Mouse (Mus musculus): ENCODE results near the gene Hgd. TPM values are rescaled to one million over a fixed set of nuclear protein-coding genes. Genes with fewer than 3 reads are reported as not detected.

The Hgd gene
- polyA plus RNA-seq, 1 experiment = 0.02 TPM

DNA sequence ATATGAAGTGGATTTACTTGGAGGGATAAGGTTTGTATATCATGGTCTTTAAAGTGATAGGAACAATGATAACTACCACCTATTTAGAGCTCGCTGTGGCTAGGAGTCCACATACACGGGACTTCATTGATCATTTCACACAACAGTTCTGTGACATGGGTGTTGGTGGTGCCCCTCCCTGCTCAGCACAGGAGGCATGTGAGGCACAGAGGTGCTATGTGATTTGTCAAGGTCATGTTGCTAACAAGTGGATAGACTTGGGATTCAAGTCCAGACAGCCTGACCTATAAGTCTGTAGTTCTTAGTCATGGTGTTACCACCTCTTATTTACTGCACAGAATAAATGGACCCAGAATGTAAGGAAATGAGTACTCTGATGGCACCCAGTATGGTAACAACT lies 29.0 kb upstream of the Hgd start:
- no peak overlapping the region for H3K4me3 ChIP-seq
- no peak overlapping the region for H3ac ChIP-seq (ENCODE audit: control insufficient read depth, insufficient read length)
- H3K4me2 ChIP-seq (ENCODE audit: low read depth) = no peak overlapping the region
- no peaks in the 10 kb centered on the region for H3K27me3 ChIP-seq (ENCODE audit: control insufficient read depth, insufficient read depth, insufficient read length)
- peaks cover 7% of the 10 kb centered on the region for H3K79me2 ChIP-seq (ENCODE audit: control insufficient read depth, insufficient read depth)
- no peaks in the 10 kb centered on the region for H3K36me3 ChIP-seq (ENCODE audit: control insufficient read depth, insufficient read depth)
- TF ChIP-seq MAX (IDR thresholded peaks at IDR 0.05; ENCODE audit: low read depth) (no peak), CEBPB (IDR thresholded peaks at IDR 0.05; ENCODE audit: insufficient read depth, poor library complexity, severe bottlenecking) (no peak), MYOD1 (IDR thresholded peaks at IDR 0.05; ENCODE audit: control insufficient read depth in 1 of 3, insufficient read length in 2 of 3, low read depth in 2 of 3) (no peak), TCF12 (IDR thresholded peaks at IDR 0.05; ENCODE audit: insufficient read depth, poor library complexity, severe bottlenecking) (no peak), E2F4 (IDR thresholded peaks at IDR 0.05; ENCODE audit: insufficient read depth) (no peak)

- TF ChIP-seq MYOD1 (IDR thresholded peaks at IDR 0.05; ENCODE audit: control insufficient read depth in 1 of 3, insufficient read length in 2 of 3, low read depth in 2 of 3) (no peak), USF1 (IDR thresholded peaks at IDR 0.05; ENCODE audit: low read depth) (no peak), REST (IDR thresholded peaks at IDR 0.05; ENCODE audit: insufficient read depth, insufficient read length) (no peak), TCF12 (IDR thresholded peaks at IDR 0.05; ENCODE audit: insufficient read depth, poor library complexity, severe bottlenecking) (no peak), E2F4 (IDR thresholded peaks at IDR 0.05; ENCODE audit: insufficient read depth) (no peak), SRF (IDR thresholded peaks at IDR 0.05; ENCODE audit: control insufficient read depth, insufficient read length, low read depth) (no peak), MAX (IDR thresholded peaks at IDR 0.05; ENCODE audit: low read depth) (no peak), POLR2A (IDR thresholded peaks at IDR 0.05; ENCODE audit: insufficient read length, low read depth) (no peak), TCF3 (IDR thresholded peaks at IDR 0.05; ENCODE audit: insufficient read length, low read depth) (no peak), MYOG (IDR thresholded peaks at IDR 0.05; ENCODE audit: control insufficient read depth in 1 of 3, insufficient read depth in 1 of 3, insufficient read length in 2 of 3, low read depth in 2 of 3) (no peak), POLR2AphosphoS2 (IDR thresholded peaks at IDR 0.05; ENCODE audit: insufficient read length, low read depth) (no peak), CEBPB (IDR thresholded peaks at IDR 0.05; ENCODE audit: insufficient read depth, poor library complexity, severe bottlenecking) (no peak)
- Histone ChIP-seq H3K27me3 (ENCODE audit: control insufficient read depth, insufficient read depth, insufficient read length) (no peaks in the 10 kb centered on the region), H3K36me3 (ENCODE audit: control insufficient read depth, insufficient read depth) (peaks cover 8% of the 10 kb centered on the region), H3K79me2 (ENCODE audit: control insufficient read depth, insufficient read depth) (peaks cover 7% of the 10 kb centered on the region), H3ac (ENCODE audit: control insufficient read depth, insufficient read length) (no peak overlapping the region), H3K4me3 (no peak overlapping the region), H3K4me2 (ENCODE audit: low read depth) (no peak overlapping the region)
Observed at GRCm38 (mm10) chr16:37552824-37553223, 27.1 kb upstream of the Hgd start.

GRCm38 (mm10) chr16:37562414-37562813 lies 17.5 kb upstream of the Hgd start:
- H3K79me2 ChIP-seq (ENCODE audit: control insufficient read depth, insufficient read depth) = no peaks in the 10 kb centered on the region
- peaks cover 6% of the 10 kb centered on the region for H3K36me3 ChIP-seq (ENCODE audit: control insufficient read depth, insufficient read depth)
- H3K4me2 ChIP-seq (ENCODE audit: low read depth) = no peak overlapping the region
- H3ac ChIP-seq (ENCODE audit: control insufficient read depth, insufficient read length) = no peak overlapping the region
- H3K4me3 ChIP-seq = no peak overlapping the region
- TF ChIP-seq MYOD1 (IDR thresholded peaks at IDR 0.05; ENCODE audit: control insufficient read depth in 1 of 3, insufficient read length in 2 of 3, low read depth in 2 of 3) (no peak), USF1 (IDR thresholded peaks at IDR 0.05; ENCODE audit: low read depth) (no peak), POLR2AphosphoS2 (IDR thresholded peaks at IDR 0.05; ENCODE audit: insufficient read length, low read depth) (no peak), SRF (IDR thresholded peaks at IDR 0.05; ENCODE audit: control insufficient read depth, insufficient read length, low read depth) (no peak), REST (IDR thresholded peaks at IDR 0.05; ENCODE audit: insufficient read depth, insufficient read length) (no peak), MYOG (IDR thresholded peaks at IDR 0.05; ENCODE audit: control insufficient read depth in 1 of 3, insufficient read depth in 1 of 3, insufficient read length in 2 of 3, low read depth in 2 of 3) (no peak), POLR2A (IDR thresholded peaks at IDR 0.05; ENCODE audit: insufficient read length, low read depth) (no peak), TCF12 (IDR thresholded peaks at IDR 0.05; ENCODE audit: insufficient read depth, poor library complexity, severe bottlenecking) (no peak), TCF3 (IDR thresholded peaks at IDR 0.05; ENCODE audit: insufficient read length, low read depth) (no peak), MAX (IDR thresholded peaks at IDR 0.05; ENCODE audit: low read depth) (no peak), CEBPB (IDR thresholded peaks at IDR 0.05; ENCODE audit: insufficient read depth, poor library complexity, severe bottlenecking) (no peak), E2F4 (IDR thresholded peaks at IDR 0.05; ENCODE audit: insufficient read depth) (no peak)
- H3K27me3 ChIP-seq (ENCODE audit: control insufficient read depth, insufficient read depth, insufficient read length) = no peaks in the 10 kb centered on the region

GRCm38 (mm10) chr16:37562961-37563360 lies 17.0 kb upstream of the Hgd start:
- Histone ChIP-seq H3K4me2 (ENCODE audit: low read depth) (no peak overlapping the region), H3K27me3 (ENCODE audit: control insufficient read depth, insufficient read depth, insufficient read length) (no peaks in the 10 kb centered on the region), H3K4me3 (no peak overlapping the region), H3K36me3 (ENCODE audit: control insufficient read depth, insufficient read depth) (peaks cover under 1% of the 10 kb centered on the region), H3K79me2 (ENCODE audit: control insufficient read depth, insufficient read depth) (no peaks in the 10 kb centered on the region), H3ac (ENCODE audit: control insufficient read depth, insufficient read length) (no peak overlapping the region)
- TF ChIP-seq POLR2A (IDR thresholded peaks at IDR 0.05; ENCODE audit: insufficient read length, low read depth) (no peak), E2F4 (IDR thresholded peaks at IDR 0.05; ENCODE audit: insufficient read depth) (no peak), MAX (IDR thresholded peaks at IDR 0.05; ENCODE audit: low read depth) (no peak), TCF12 (IDR thresholded peaks at IDR 0.05; ENCODE audit: insufficient read depth, poor library complexity, severe bottlenecking) (no peak)

- no peak for TF ChIP-seq E2F4 (IDR thresholded peaks at IDR 0.05; ENCODE audit: insufficient read depth)
- TF ChIP-seq MYOD1 (IDR thresholded peaks at IDR 0.05; ENCODE audit: control insufficient read depth in 1 of 3, insufficient read length in 2 of 3, low read depth in 2 of 3) = no peak
- TF ChIP-seq TCF3 (IDR thresholded peaks at IDR 0.05; ENCODE audit: insufficient read length, low read depth) = no peak
- TF ChIP-seq POLR2A (IDR thresholded peaks at IDR 0.05; ENCODE audit: insufficient read length, low read depth) = no peak
- no peak for TF ChIP-seq CEBPB (IDR thresholded peaks at IDR 0.05; ENCODE audit: insufficient read depth, poor library complexity, severe bottlenecking)
- no peak for TF ChIP-seq USF1 (IDR thresholded peaks at IDR 0.05; ENCODE audit: low read depth)
- TF ChIP-seq MYOG (IDR thresholded peaks at IDR 0.05; ENCODE audit: control insufficient read depth in 1 of 3, insufficient read depth in 1 of 3, insufficient read length in 2 of 3, low read depth in 2 of 3) = no peak
- no peak for TF ChIP-seq REST (IDR thresholded peaks at IDR 0.05; ENCODE audit: insufficient read depth, insufficient read length)
- TF ChIP-seq POLR2AphosphoS2 (IDR thresholded peaks at IDR 0.05; ENCODE audit: insufficient read length, low read depth) = no peak
- no peak for TF ChIP-seq MAX (IDR thresholded peaks at IDR 0.05; ENCODE audit: low read depth)
- no peak for TF ChIP-seq SRF (IDR thresholded peaks at IDR 0.05; ENCODE audit: control insufficient read depth, insufficient read length, low read depth)
- no peak for TF ChIP-seq TCF12 (IDR thresholded peaks at IDR 0.05; ENCODE audit: insufficient read depth, poor library complexity, severe bottlenecking)
- Histone ChIP-seq H3K27me3 (ENCODE audit: control insufficient read depth, insufficient read depth, insufficient read length) (no peaks in the 10 kb centered on the region), H3ac (ENCODE audit: control insufficient read depth, insufficient read length) (no peak overlapping the region)
Observed at GRCm38 (mm10) chr16:37565117-37565516, 14.8 kb upstream of the Hgd start.

More at GRCm38 (mm10) chr16:37565117-37565516, 14.8 kb upstream of the Hgd start:
- no peak overlapping the region for H3K4me2 ChIP-seq (ENCODE audit: low read depth)
- no peaks in the 10 kb centered on the region for H3K79me2 ChIP-seq (ENCODE audit: control insufficient read depth, insufficient read depth)
- no peaks in the 10 kb centered on the region for H3K36me3 ChIP-seq (ENCODE audit: control insufficient read depth, insufficient read depth)
- H3K4me3 ChIP-seq = no peak overlapping the region

All from myocyte (in vitro differentiated cells).